Mouse (Mus musculus) liver, embryonic 13.5 days (tissue): ENCODE measurements around the gene Prr15l. TPM values are rescaled to one million over a fixed set of nuclear protein-coding genes. Genes with fewer than 3 reads are reported as not detected.
A peak's percentile ranks its signal among the peaks of the same experiment; 100 is the strongest.

Experiments used
- ATAC-seq: fragments of 200-750 bp; cut with Nextera tagmentation; 2 replicates; pipeline ENCODE4 v1.8.0; 2017; ENCODE audit warnings: low read depth, mild to moderate bottlenecking, moderate number of reproducible peaks, moderate library complexity
- DNase-seq: peaks from one replicate; pipeline ENCODE4 v3.0.0; 2022
- H3K27ac ChIP-seq: fragments of 300-500 bp; sonication (generic); 2 replicates; pipeline ENCODE4 v1.5.1; 2015; ENCODE audit warnings: moderate library complexity, mild to moderate bottlenecking, inconsistent platforms
- H3K27me3 ChIP-seq: fragments of 300-500 bp; sonication (generic); 2 replicates; pipeline ENCODE4 v1.6.1; 2015; ENCODE audit warnings: mild to moderate bottlenecking, inconsistent platforms
- H3K36me3 ChIP-seq: fragments of 300-500 bp; sonication (generic); 2 replicates; pipeline ENCODE4 v1.6.1; 2015; ENCODE audit warnings: mild to moderate bottlenecking, inconsistent platforms
- H3K4me1 ChIP-seq: fragments of 300-500 bp; sonication (generic); replicated peaks from 2 replicates; pipeline ENCODE4 v1.6.1; 2015; ENCODE audit warnings: inconsistent platforms
- H3K4me2 ChIP-seq: fragments of 300-500 bp; sonication (generic); 2 replicates; pipeline ENCODE4 v1.6.1; 2015; ENCODE audit warnings: inconsistent platforms, mild to moderate bottlenecking, moderate library complexity
- H3K4me3 ChIP-seq: fragments of 300-500 bp; sonication (generic); replicated peaks from 2 replicates; pipeline ENCODE4 v1.5.1; 2015; ENCODE audit warnings: mild to moderate bottlenecking, inconsistent platforms
- H3K9ac ChIP-seq: fragments of 300-500 bp; sonication (generic); 2 replicates; pipeline ENCODE4 v1.6.1; 2015; ENCODE audit warnings: mild to moderate bottlenecking, inconsistent platforms
- H3K9me3 ChIP-seq: fragments of 300-500 bp; sonication (generic); replicated peaks from 2 replicates; pipeline ENCODE4 v1.6.1; 2016; ENCODE audit warnings: inconsistent platforms
- WGBS: fragments of 180-500 bp; shearing (Covaris S2); methylation state at CpG from one replicate; pipeline ENCODE4 v1.1.7; 2015; ENCODE audit not compliant: insufficient replicate concordance; 5-methylcytosine and 5-hydroxymethylcytosine counted together
- polyA plus RNA-seq: library from polyadenylated mRNA; unstranded; fragments of >200 nt; fragmentation: Nextera tagmentation; extraction: Ambion mirVana; gene quantifications from 2 replicates; pipeline ENCODE4 v1.2.1, GENCODE M21; 2015

The Prr15l gene
- 4.4 and 5.2 TPM in 2 replicates for polyA plus RNA-seq

DNA sequence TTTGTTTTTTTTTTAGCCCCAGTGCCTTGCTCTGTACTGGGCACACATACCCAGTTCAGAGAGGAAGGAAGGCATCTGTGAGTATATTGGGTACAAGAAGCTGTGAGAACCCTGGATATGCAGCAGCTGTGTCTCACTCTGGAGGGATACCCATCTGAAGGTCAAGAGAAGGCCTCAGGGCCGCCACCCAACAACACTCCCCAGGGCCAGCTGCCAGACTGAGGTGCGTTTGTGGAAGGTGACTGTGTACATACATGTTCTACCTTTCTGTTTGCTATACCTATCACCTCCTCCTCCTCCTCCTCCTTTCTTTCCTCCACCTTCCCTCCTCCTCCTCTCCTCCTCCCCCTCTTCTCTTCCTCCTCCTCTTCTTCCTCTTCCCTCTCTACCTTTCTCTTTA lies at the start of gene Prr15l:
Gene Prr15l, plus strand, starts transcription at position 17 of the 400 bp plus-strand sequence.
- DNase-seq: no peak
- no peak for ATAC-seq
- Histone ChIP-seq H3K27me3 (0 out of 2 replicates have a peak, but pooled peaks cover 6% of the 10 kb centered on the region), H3K36me3 (no peaks in the 10 kb centered on the region), H3K9ac (peak within 1 kb of the TSS; percentile 69), H3K4me2 (peak within 1 kb of the TSS; percentile 49; the same call in 1 of the 2 replicates), H3K4me3 (0 out of 2 replicates have a peak within 1 kb of the TSS, but pooled peaks have one; percentile 5), H3K9me3 (no peaks in the 10 kb centered on the region), H3K27ac (peak within 1 kb of the TSS; percentile 98), H3K4me1 (peaks cover 95% of the 10 kb centered on the region)
- 61% methylated on average over 2 of the region's 2 CpGs for WGBS

DNA sequence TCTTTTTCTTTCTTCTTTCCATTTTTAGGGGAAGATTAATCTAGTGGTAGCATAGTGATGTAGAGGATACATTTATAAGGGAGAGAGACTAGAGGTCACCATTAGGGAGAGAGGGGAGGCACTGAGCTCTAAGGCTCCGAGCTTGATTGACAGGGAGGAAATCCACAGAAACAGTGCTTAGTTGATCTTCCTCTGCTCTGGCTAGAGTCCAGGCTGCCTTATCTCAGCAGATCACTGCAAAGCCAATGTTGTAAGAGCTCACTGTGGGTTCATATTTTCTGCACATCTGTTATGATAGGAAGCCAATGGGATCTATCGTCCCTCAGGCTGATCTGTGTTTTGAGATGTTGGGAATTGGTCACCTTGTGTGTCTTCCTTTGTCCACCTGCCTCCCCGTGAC lies 49.2 kb upstream of the Prr15l start:
- no peak overlapping the region for H3K4me3 ChIP-seq
- no peak for ATAC-seq
- H3K27ac ChIP-seq: no peak overlapping the region
- peaks cover 19% of the 10 kb centered on the region for H3K4me1 ChIP-seq
- no peaks in the 10 kb centered on the region for H3K9me3 ChIP-seq
- no peaks in the 10 kb centered on the region for H3K36me3 ChIP-seq
- H3K9ac ChIP-seq: no peak overlapping the region
- H3K27me3 ChIP-seq: peaks cover 60% of the 10 kb centered on the region
- H3K4me2 ChIP-seq: no peak overlapping the region
- DNase-seq: no peak
- WGBS: 3% methylated on average over 3 of the region's 3 CpGs

DNA sequence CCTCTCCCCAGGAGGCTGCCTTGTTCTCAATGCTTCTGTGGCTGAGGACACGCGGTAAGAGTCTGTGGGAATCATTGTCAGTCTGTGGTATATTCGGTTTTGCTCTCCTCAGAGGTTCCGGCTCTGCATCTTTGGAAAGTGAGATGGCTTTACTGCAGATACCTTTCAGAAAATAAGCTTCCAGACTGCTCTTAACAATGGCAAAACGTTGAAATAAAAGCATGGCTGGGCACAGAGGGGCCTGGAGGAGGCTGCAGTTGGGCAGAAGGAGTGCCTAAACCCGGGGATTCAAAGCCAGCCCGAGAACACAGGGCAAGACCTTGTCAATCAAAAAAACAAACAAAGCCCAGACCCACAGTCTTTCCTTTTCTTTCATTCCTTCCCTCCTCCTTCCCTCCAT lies 48.5 kb upstream of the Prr15l start:
- Histone ChIP-seq H3K9ac (no peak overlapping the region), H3K9me3 (no peaks in the 10 kb centered on the region), H3K4me3 (no peak overlapping the region), H3K27me3 (peaks cover 53% of the 10 kb centered on the region), H3K4me2 (no peak overlapping the region), H3K4me1 (peaks cover 19% of the 10 kb centered on the region), H3K27ac (no peak overlapping the region), H3K36me3 (no peaks in the 10 kb centered on the region)
- DNase-seq (no peak), ATAC-seq (no peak)
- WGBS: 13% methylated on average over 7 of the region's 7 CpGs

DNA sequence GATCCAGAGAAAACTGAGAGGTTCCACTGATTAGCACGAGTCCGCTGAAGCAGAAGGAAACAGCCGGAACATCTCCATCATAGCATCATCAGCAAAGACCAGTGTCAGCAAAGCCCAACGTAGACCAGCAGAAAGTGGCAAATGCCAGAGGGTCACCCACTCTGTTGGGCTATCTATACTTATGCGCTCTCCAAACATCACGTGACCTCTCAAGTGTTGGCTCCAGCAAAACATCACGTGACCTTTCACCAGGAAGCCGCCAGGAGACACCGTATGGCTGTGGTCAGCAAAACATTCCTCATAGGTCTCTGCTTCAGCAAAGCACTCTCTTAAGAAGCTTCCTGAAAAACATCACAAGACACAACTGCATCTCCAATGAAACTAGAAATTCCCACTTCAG lies 47.6 kb upstream of the Prr15l start:
- Histone ChIP-seq H3K4me1 (peaks cover 19% of the 10 kb centered on the region), H3K9ac (no peak overlapping the region), H3K36me3 (no peaks in the 10 kb centered on the region), H3K4me3 (no peak overlapping the region), H3K4me2 (no peak overlapping the region), H3K9me3 (no peaks in the 10 kb centered on the region), H3K27me3 (peaks cover 44% of the 10 kb centered on the region), H3K27ac (no peak overlapping the region)
- no peak for DNase-seq
- WGBS: 56% methylated on average over 9 of the region's 9 CpGs
- ATAC-seq: 0 out of 2 replicates have a peak, but pooled peaks have one; percentile 26

GRCm38 (mm10) chr11:96885901-96886340 lies 42.0 kb upstream of the Prr15l start:
- WGBS: 64% methylated on average over 5 of the region's 5 CpGs
- H3K4me2 ChIP-seq: no peak overlapping the region
- DNase-seq: no peak
- ATAC-seq: no peak
- H3K36me3 ChIP-seq: no peaks in the 10 kb centered on the region
- H3K27ac ChIP-seq: no peak overlapping the region
- H3K27me3 ChIP-seq: no peaks in the 10 kb centered on the region
- no peaks in the 10 kb centered on the region for H3K9me3 ChIP-seq
- 0 out of 2 replicates have a peak, but pooled peaks cover 4% of the 10 kb centered on the region for H3K4me1 ChIP-seq
- no peak overlapping the region for H3K4me3 ChIP-seq
- no peak overlapping the region for H3K9ac ChIP-seq

DNA sequence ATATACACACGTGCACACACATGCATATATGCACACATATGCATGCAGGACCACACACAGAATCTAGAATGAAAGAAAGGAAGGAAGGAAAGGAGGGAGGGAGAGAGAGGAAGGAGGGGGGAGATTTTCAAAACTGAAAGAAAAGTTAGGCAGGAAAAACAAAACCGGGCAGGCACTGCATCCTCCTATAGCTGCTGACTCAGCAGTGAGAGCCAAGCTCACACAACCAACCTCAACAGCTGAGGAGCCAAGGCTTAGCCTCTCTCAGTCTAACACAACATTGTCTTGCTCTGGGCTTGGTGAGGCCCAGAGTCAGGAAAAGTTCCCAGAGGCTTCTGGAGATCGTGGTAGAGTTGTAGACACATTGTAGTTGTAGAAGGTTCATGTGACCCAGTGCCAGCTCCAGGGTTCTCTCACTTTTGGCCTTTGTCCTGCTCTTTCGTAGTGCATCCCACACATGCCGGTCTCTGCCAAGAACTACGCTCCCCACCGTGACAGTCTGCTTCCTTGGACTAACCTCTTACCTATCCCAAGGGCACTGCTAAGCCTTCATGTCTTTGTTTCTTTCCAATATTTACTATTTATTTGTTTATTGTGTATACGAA lies 40.9 kb upstream of the Prr15l start:
- no peak for ATAC-seq
- Histone ChIP-seq H3K27me3 (no peaks in the 10 kb centered on the region), H3K4me1 (0 out of 2 replicates have a peak, but pooled peaks cover 4% of the 10 kb centered on the region), H3K9ac (no peak overlapping the region), H3K36me3 (no peaks in the 10 kb centered on the region), H3K4me3 (no peak overlapping the region), H3K4me2 (no peak overlapping the region), H3K9me3 (no peaks in the 10 kb centered on the region), H3K27ac (no peak overlapping the region)
- DNase-seq: no peak
- WGBS: 67% methylated on average over 8 of the region's 8 CpGs

GRCm38 (mm10) chr11:96891784-96892527 lies 35.9 kb upstream of the Prr15l start:
- no peak overlapping the region for H3K4me2 ChIP-seq
- H3K4me3 ChIP-seq: no peak overlapping the region
- no peak overlapping the region for H3K27ac ChIP-seq
- H3K36me3 ChIP-seq: no peaks in the 10 kb centered on the region
- 60% methylated on average over 14 of the region's 14 CpGs for WGBS
- H3K27me3 ChIP-seq: 0 out of 2 replicates have a peak, but pooled peaks cover 3% of the 10 kb centered on the region
- H3K9ac ChIP-seq: no peak overlapping the region
- no peaks in the 10 kb centered on the region for H3K9me3 ChIP-seq
- no peak for DNase-seq
- H3K4me1 ChIP-seq: 0 out of 2 replicates have a peak, but pooled peaks cover 1% of the 10 kb centered on the region
- no peak for ATAC-seq

- no peak overlapping the region for H3K9ac ChIP-seq
- no peak overlapping the region for H3K4me2 ChIP-seq
- DNase-seq: no peak
- no peaks in the 10 kb centered on the region for H3K36me3 ChIP-seq
- no peaks in the 10 kb centered on the region for H3K4me1 ChIP-seq
- no peak overlapping the region for H3K4me3 ChIP-seq
- ATAC-seq: no peak
- 67% methylated on average over 11 of the region's 11 CpGs for WGBS
- 0 out of 2 replicates have a peak, but pooled peaks cover 3% of the 10 kb centered on the region for H3K27me3 ChIP-seq
- H3K9me3 ChIP-seq: no peaks in the 10 kb centered on the region
- no peak overlapping the region for H3K27ac ChIP-seq
These were observed 34.6 kb upstream of the Prr15l start for GRCm38 (mm10) chr11:96893203-96893842.

DNA sequence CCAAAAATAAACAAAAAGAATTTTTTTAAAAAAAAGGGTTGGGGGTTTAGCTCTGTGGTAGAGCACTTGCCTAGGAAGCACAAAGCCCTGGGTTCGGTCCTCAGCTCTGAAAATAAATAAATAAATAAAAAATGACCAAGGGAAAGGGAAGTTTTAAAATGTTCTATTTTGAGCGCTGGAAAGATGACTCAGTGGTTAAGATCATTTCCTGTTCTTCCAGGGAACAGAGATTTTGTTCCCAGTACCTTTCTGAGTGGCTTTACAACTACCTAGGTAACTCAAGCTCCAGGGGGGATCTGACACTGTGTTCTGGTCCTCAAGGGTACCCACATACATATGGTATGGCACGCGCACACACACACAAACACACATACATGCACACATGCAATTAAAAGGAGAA lies 32.0 kb upstream of the Prr15l start:
- Histone ChIP-seq H3K4me2 (no peak overlapping the region), H3K27me3 (peaks cover 7% of the 10 kb centered on the region), H3K9ac (no peak overlapping the region), H3K4me1 (no peaks in the 10 kb centered on the region), H3K36me3 (no peaks in the 10 kb centered on the region), H3K4me3 (no peak overlapping the region), H3K27ac (no peak overlapping the region), H3K9me3 (no peaks in the 10 kb centered on the region)
- DNase-seq: no peak
- WGBS: 48% methylated on average over 4 of the region's 4 CpGs
- no peak for ATAC-seq

GRCm38 (mm10) chr11:96899449-96900306 lies 28.2 kb upstream of the Prr15l start:
- Histone ChIP-seq H3K9me3 (no peaks in the 10 kb centered on the region), H3K4me1 (peaks cover 3% of the 10 kb centered on the region; the same call in 1 of the 2 replicates), H3K9ac (no peak overlapping the region), H3K4me3 (no peak overlapping the region), H3K36me3 (no peaks in the 10 kb centered on the region), H3K4me2 (no peak overlapping the region), H3K27me3 (peaks cover 12% of the 10 kb centered on the region), H3K27ac (no peak overlapping the region)
- ATAC-seq (no peak), DNase-seq (no peak)
- WGBS: 55% methylated on average over 13 of the region's 13 CpGs
